Mouse (Mus musculus) thymus, adult 2 months (tissue): ENCODE data around the gene Ywhaq. TPM values are rescaled to one million over a fixed set of nuclear protein-coding genes. Genes with fewer than 3 reads are reported as not detected.

Experiments
- DNase-seq: peaks from one replicate; pipeline ENCODE4 v3.0.0; 2021
- H3K27ac ChIP-seq: fragments of 200-500 bp; 2 replicates; pipeline ENCODE4 v1.5.1; 2012; ENCODE audit warnings: low read length, control low read depth; ENCODE audit not compliant: control insufficient read depth, insufficient read depth
- H3K27me3 ChIP-seq: fragments of 200-500 bp; 2 replicates; pipeline ENCODE4 v1.6.1; 2012; ENCODE audit warnings: mild to moderate bottlenecking, low read length, moderate library complexity, mixed read lengths; ENCODE audit not compliant: control insufficient read depth, insufficient read depth
- H3K36me3 ChIP-seq: fragments of 200-500 bp; 2 replicates; pipeline ENCODE4 v1.6.1; 2012; ENCODE audit warnings: mild to moderate bottlenecking, low read length, moderate library complexity; ENCODE audit not compliant: control insufficient read depth, insufficient read depth
- H3K4me1 ChIP-seq: fragments of 200-500 bp; replicated peaks from 2 replicates; pipeline ENCODE4 v1.6.1; 2012; ENCODE audit warnings: low read length; ENCODE audit not compliant: control insufficient read depth, insufficient read depth
- H3K4me3 ChIP-seq: fragments of 200-500 bp; 2 replicates; pipeline ENCODE4 v1.5.1; 2012; ENCODE audit warnings: mild to moderate bottlenecking, low read length, control low read depth, moderate library complexity; ENCODE audit not compliant: control insufficient read depth, insufficient read depth
- CTCF ChIP-seq: fragments of 200-500 bp; IDR thresholded peaks from 2 replicates; pipeline ENCODE4 v1.5.1; 2012; ENCODE audit warnings: mild to moderate bottlenecking, control low read depth, low read length, moderate library complexity, borderline replicate concordance; ENCODE audit not compliant: control insufficient read depth, poor library complexity, insufficient read depth; ENCODE audit errors: extremely low read depth
- POLR2A ChIP-seq: fragments of 200-500 bp; IDR thresholded peaks from 2 replicates; pipeline ENCODE4 v1.6.1; 2012; ENCODE audit warnings: mild to moderate bottlenecking, low read length, control low read depth, moderate library complexity; ENCODE audit not compliant: control insufficient read depth, poor library complexity, insufficient read depth; ENCODE audit errors: extremely low read depth
- WGBS: fragments of 180-500 bp; shearing (Covaris S2); methylation state at CpG from one replicate; pipeline ENCODE4 v1.1.7; 2018; 5-methylcytosine and 5-hydroxymethylcytosine counted together
- polyA plus RNA-seq: library from polyadenylated mRNA; depleted of rRNA; stranded (reverse); fragments of >200 nt; gene quantifications from 2 replicates; pipeline ENCODE4 v1.2.3, GENCODE M21; 2012; rRNA removed

Gene Ywhaq
- polyA plus RNA-seq, 1 experiment: 40.8 TPM

- Histone ChIP-seq H3K36me3 (peaks cover 57% of the 10 kb centered on the region), H3K4me3 (no peak overlapping the region), H3K27me3 (no peaks in the 10 kb centered on the region), H3K27ac (no peak overlapping the region), H3K4me1 (no peaks in the 10 kb centered on the region)
- TF ChIP-seq CTCF: no peak
- no peak for TF ChIP-seq POLR2A
- 98% methylated on average over 5 of the region's 5 CpGs for WGBS
- no peak for DNase-seq
These were observed 76.8 kb downstream of the Ywhaq start for GRCm38 (mm10) chr12:21340674-21341073.

Other genes with a start within 250 kb of the Ywhaq start
- 28.6 and 45.3 TPM in 2 replicates for gene Cpsf3, start 132.2 kb downstream of the Ywhaq start, polyA plus RNA-seq
- 16.2 and 18.0 TPM in 2 replicates for gene Itgb1bp1, start 131.4 kb downstream of the Ywhaq start, polyA plus RNA-seq
- 50.1 and 53.6 TPM in 2 replicates for gene Iah1, start 101.2 kb downstream of the Ywhaq start, polyA plus RNA-seq
- gene Adam17, start 44.0 kb downstream of the Ywhaq start, polyA plus RNA-seq: 40.9 and 41.5 TPM in 2 replicates